Mouse (Mus musculus): ENCODE measurements around the gene Rarb.

The Rarb gene

GRCm38 (mm10) chr14:16525137-16525924, 293.6 kb downstream of the Rarb start:
- CTCF ChIA-PET = no interaction called here

- CTCF ChIA-PET = no interaction called here
Measured at GRCm38 (mm10) chr14:16522852-16523251, 296.1 kb downstream of the Rarb start.

- CTCF ChIA-PET = no interaction called here
Measured at GRCm38 (mm10) chr14:16519588-16520167, 299.3 kb downstream of the Rarb start.

GRCm38 (mm10) chr14:16517958-16518357, 301.0 kb downstream of the Rarb start:
- CTCF ChIA-PET = no interaction called here

GRCm38 (mm10) chr14:16515731-16516130, 303.2 kb downstream of the Rarb start:
- CTCF ChIA-PET = no interaction called here

- CTCF ChIA-PET = no interaction called here
Measured at GRCm38 (mm10) chr14:16510574-16510973, 308.4 kb downstream of the Rarb start.

- CTCF ChIA-PET = no interaction called here
Measured at GRCm38 (mm10) chr14:16509825-16510224, 309.1 kb downstream of the Rarb start.

DNA sequence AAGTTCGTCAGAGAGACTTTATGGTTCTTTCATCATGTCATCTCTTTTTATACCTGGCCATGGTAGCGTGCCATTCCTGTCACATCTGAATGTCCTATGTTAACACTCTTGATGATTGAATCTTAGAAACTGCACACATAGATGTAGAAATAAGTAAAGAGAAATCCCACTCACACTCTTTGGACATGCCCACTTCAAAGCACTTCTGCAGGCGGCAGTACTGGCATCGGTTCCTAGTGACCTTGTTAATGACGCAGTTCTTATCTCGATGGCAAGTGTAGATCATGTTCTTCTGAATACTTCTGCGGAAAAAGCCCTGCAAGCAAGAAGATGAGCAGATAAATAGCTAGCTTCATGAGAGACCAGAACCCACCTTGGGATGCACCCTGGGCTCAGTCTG, 310.2 kb downstream of the Rarb start:
- CTCF ChIA-PET = no interaction called here

DNA sequence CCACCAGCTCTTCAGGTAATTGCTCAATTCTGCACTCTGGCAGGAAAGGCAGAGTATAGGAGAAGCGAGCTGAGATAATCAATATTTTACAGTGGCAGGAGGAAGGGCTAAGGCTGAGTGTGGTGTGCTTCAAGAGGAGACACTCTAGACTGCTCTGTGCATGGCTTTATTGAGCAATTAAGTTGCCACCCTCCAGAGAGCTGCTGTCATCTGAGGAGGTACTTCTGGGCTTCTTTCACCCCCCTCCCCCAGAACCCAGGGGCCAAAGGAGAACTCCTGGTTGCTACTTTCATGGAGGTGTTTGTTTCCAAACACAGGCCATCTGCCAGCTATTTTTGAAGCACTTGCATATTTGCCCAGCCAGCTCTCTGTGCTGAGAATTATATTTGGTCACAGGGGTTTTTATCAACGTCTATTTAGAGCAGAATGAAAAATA, 321.7 kb downstream of the Rarb start:
- CTCF ChIA-PET = no interaction called here

DNA sequence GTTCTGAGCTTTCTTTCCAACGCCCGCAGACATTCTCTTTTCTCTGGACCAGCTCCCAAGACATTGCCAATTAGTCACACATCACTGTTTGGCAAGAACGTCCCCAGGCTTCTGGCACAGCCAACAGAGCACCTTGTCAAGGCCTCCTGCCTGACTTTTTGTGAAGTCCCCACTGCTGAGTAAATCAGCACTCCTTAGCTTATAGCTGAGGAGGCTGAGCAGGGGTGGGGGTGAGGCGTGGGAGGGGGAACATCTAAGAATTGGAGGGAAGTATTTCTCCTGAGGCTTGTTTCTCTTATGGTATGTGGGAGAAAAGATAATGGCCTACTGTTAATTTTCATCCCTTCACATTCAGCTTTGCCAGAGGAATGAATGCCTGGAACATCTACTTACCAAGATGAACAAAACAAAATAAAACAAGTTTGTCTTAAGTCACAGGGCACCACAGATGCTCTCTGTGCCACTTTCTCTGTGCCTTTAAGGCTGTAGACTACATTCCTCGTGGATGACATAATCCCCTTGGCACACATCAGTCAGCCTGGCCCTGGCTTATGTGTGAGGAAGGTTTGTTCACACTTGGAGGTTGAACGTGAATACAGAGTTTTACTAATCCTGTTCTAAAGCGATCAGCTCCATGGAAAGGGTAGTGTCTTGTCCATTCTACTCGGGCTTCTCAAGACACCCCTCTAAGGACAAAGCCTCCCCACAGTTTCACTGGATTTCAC, 335.1 kb downstream of the Rarb start:
- CTCF ChIA-PET = no interaction called here

- CTCF ChIA-PET = no interaction called here
Measured at GRCm38 (mm10) chr14:16480621-16481020, 338.3 kb downstream of the Rarb start.

- CTCF ChIA-PET = no interaction called here
Measured at GRCm38 (mm10) chr14:16479521-16479920, 339.4 kb downstream of the Rarb start.

DNA sequence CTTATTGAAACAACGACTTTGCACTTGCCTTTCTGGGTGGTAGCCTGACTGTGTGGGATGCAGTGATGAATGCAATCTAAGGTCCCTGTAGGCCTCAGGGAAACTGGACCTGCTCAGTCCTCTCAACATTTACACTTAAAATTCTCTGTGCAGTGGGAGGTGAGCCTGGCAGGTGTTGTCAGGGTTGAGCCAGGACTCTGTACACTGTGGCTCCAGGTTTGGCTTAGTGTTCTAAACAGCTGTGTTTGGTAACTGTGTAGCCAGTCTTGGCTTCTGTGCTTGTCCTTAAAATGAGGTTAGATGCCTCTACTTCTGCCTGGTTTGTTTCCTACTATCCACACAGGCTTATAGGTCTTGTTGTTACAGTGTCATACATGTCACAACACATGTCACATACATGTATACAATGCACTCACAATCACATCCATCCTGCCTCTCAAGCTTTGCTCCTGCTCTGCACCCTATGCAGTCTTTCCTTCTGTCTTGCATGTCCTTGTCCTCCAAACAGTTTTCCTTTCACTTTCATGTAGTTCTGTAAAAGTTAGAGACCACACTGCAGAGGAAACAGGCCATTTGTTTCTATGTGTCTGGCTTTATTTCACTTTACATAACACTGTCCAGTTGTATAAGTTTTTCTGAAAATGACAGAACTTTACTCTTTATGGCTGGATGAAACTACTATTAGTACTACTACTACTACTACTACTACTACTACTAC, 340.2 kb downstream of the Rarb start:
- CTCF ChIA-PET = no interaction called here

- CTCF ChIA-PET = interaction anchor here (0.7 kb wide), 1 partner anchor 1244 kb away, joined by 3 read pairs; no protein-coding TSS in a partner anchor
Measured at GRCm38 (mm10) chr14:16448269-16448987, 370.5 kb downstream of the Rarb start.

GRCm38 (mm10) chr14:16447587-16447986, 371.4 kb downstream of the Rarb start:
- CTCF ChIA-PET = no interaction called here

DNA sequence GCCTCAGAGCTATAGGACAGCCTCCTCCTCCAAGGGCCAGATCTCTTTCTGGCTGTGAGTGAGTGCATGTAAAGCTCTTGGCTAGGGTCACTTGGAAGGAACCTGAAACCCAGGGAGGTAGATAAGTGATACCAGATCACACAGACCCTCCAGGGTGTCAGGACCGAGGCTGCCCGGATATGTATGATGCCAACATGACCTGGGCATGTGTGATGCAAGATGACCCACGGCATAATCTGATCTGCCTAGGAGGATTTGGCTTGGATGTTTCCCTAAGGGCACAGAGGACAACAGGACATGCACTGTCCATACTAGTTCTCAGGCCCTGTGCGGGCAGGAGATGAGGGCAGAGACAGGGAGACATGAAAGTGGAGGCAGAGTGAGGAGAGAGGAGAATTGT, 374.1 kb downstream of the Rarb start:
- CTCF ChIA-PET = no interaction called here

GRCm38 (mm10) chr14:16439385-16440126, 379.4 kb downstream of the Rarb start:
- CTCF ChIA-PET = interaction anchor here (0.7 kb wide), 1 partner anchor 59 kb away, joined by 4 read pairs; no protein-coding TSS in a partner anchor

GRCm38 (mm10) chr14:16437386-16437785, 381.6 kb downstream of the Rarb start:
- CTCF ChIA-PET = no interaction called here

DNA sequence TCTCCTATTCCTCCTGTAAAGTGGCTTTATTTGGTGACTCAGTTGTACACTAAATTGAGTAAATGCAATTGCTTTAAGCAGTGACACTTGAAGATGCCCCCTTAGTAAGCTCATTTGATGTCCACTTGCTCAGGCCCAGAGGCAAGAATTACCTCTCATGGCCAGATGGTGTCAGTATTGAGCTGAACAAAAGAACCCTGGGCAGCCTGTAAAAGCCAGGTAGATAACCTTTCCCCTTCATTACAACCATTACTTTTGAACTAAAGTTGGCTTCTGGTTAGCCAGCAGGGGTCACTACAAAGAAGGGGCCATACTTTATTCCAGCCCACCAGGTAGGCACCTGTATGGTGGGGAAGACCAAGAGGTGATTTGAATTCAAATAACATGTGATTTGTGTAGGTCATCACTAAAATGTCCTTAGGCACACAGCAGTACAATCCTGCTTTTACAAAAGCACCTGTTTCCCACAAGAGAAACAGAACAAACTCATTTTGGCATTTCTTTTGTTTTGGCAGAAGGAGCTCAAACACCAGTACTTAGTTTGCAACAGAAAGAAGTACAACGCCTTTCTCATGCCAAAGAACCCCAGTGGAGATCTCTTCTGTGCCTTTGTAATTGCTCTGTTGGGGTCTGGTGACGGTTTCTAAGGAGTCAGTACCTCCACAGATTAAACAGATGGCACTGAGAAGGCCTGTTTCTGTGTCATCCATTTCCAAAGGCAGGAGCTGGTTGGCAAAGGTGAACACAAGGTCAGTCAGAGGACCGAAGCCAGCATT, 384.4 kb downstream of the Rarb start:
- CTCF ChIA-PET = no interaction called here

DNA sequence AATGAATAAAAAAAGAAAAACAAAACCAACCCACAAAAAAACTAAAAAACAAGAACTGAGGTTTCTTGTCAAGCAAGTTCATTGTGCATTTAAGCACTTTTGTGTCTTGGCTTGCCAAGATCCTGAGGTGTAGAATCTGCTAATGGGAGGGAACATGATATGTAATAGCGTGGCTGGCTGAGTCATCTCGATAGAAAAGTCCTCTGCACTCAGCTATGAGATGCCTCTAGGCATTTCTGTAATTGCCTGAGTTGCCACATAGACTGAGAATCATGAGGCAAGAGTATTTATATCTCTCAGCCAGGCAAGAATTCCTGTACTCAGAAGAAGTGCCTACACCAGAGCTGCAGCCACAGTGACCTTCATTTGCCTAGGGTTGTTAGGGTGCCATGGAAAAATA, 385.8 kb downstream of the Rarb start:
- CTCF ChIA-PET = no interaction called here
